ENCODE assay signal across 27 mouse cellular contexts in genomic region chr2:92856047-92856446, GRCm38 (mm10). TPM values are rescaled to one million over a fixed set of nuclear protein-coding genes. Genes with fewer than 3 reads are reported as not detected.
DNase-seq lines count a peak whose midpoint lies in the region; ATAC-seq and TF ChIP-seq lines count a peak whose summit lies in the region.
"Had no signal": no experiment of that assay in that cellular context is flagged by ENCODE, and none has a peak within 500 bp of the region (broad histone marks: within the 10 kb centered on the region; RNA-seq: fewer than 3 reads in every experiment).

No protein-coding gene starts in this region.

- no peak for ATAC-seq in lung, postnatal 0 days
- ATAC-seq: CD4-positive, CD25-positive, alpha-beta regulatory T cell, adult 4 months; forebrain, embryonic 14.5 days; forebrain, embryonic 16.5 days had no signal

- peak; percentile 7 for DNase-seq in heart, adult 11 months
- DNase-seq in heart, postnatal 4 days = no peak
- no peak for DNase-seq in lung, postnatal 0 days (ENCODE audit: low spot score)
- no peak for DNase-seq in lung, postnatal 25 days (ENCODE audit: low spot score)
- no peak for DNase-seq in CH12.LX (ENCODE audit: extremely low read depth)
- DNase-seq in kidney, adult 8-10 months = no peak
- DNase-seq: adrenal gland, adult 2 months; adrenal gland, postnatal 10 days; adrenal gland, postnatal 25 days; B cell, adult 2 months; cerebellum, adult 11 months; cerebellum, adult 18-20 months; cerebellum, adult 8-10 months; cerebellum, adult 9-11 months; cerebellum, postnatal 14 days; cerebellum, postnatal 36 days; embryo, embryonic 11 days had no signal

- no peak for TF ChIP-seq POLR2A in CH12.LX (IDR thresholded peaks at IDR 0.05; ENCODE audit: low read depth, low read length)

- 67% methylated on average over 12 of the region's 12 CpGs for WGBS in lung, postnatal 0 days

- no peak for TF ChIP-seq EP300 in lung, postnatal 0 days (IDR thresholded peaks at IDR 0.05)
- TF ChIP-seq EP300 in CH12.LX (IDR thresholded peaks at IDR 0.05; ENCODE audit: low read length) = no peak

- dilution Hi-C loops in CH12.LX (cut with MboI; ENCODE audit: extremely low pct_ligation_motif_present, extremely low pct_unique_long_range_greater_than_20kb, low sequenced_read_pairs) = no loop called here

- H3K9ac ChIP-seq in lung, postnatal 0 days (replicated peaks; ENCODE audit: low read depth) = no peak overlapping the region
- no peak overlapping the region for H3K9ac ChIP-seq in CH12.LX (ENCODE audit: insufficient read depth, low read depth)
- H3K9ac ChIP-seq: embryonic facial prominence, embryonic 13.5 days; embryonic facial prominence, embryonic 15.5 days; forebrain, embryonic 12.5 days had no signal

- 0 out of 2 replicates have a peak, but pooled peaks have one; percentile 4 for TF ChIP-seq CTCF in lung, postnatal 0 days (IDR thresholded peaks at IDR 0.05)
- TF ChIP-seq CTCF in CH12.LX (conservative IDR thresholded peaks at IDR 0.05 in 1 of 2, IDR thresholded peaks at IDR 0.05 in 1 of 2; ENCODE audit: low read depth in 2 of 2, low read length in 2 of 2) = no peak

- TF ChIP-seq RAD21 in CH12.LX (IDR thresholded peaks at IDR 0.05; ENCODE audit: low read depth, low read length) = no peak; the same call in 1 of the 2 replicates

- H3K79me2 ChIP-seq in CH12.LX (replicated peaks; ENCODE audit: control insufficient read depth, extremely low read depth, insufficient read depth, poor library complexity, severe bottlenecking) = no peaks in the 10 kb centered on the region

- H3K9me3 ChIP-seq in lung, postnatal 0 days (ENCODE audit: low read length) = no peaks in the 10 kb centered on the region
- peaks cover 9% of the 10 kb centered on the region for H3K9me3 ChIP-seq in CH12.LX (replicated peaks; ENCODE audit: low read length)
- H3K9me3 ChIP-seq: embryonic facial prominence, embryonic 13.5 days; embryonic facial prominence, embryonic 15.5 days; forebrain, embryonic 10.5 days; forebrain, embryonic 12.5 days had no signal

- H3K4me1 ChIP-seq in lung, postnatal 0 days (ENCODE audit: insufficient read depth, low read depth, low read length) = no peaks in the 10 kb centered on the region
- no peaks in the 10 kb centered on the region for H3K4me1 ChIP-seq in CH12.LX (ENCODE audit: control insufficient read depth in 1 of 2, insufficient read depth in 2 of 2)

- in situ Hi-C loops in CH12.LX (cut with MboI; ENCODE audit: low pct_ligation_motif_present, low pct_unique_long_range_greater_than_20kb, low sequenced_read_pairs) = no loop called here

- no peaks in the 10 kb centered on the region for H3K36me3 ChIP-seq in lung, postnatal 0 days (ENCODE audit: insufficient read depth, low read length)
- H3K36me3 ChIP-seq in CH12.LX (replicated peaks in 1 of 2; ENCODE audit: control insufficient read depth in 1 of 2, insufficient read depth in 1 of 2, low read length in 1 of 2) = no peaks in the 10 kb centered on the region
- H3K36me3 ChIP-seq: embryonic facial prominence, embryonic 13.5 days; embryonic facial prominence, embryonic 15.5 days; forebrain, embryonic 10.5 days; forebrain, embryonic 12.5 days had no signal

- no peak overlapping the region for H3K4me3 ChIP-seq in lung, postnatal 0 days (ENCODE audit: low read depth, low read length)
- H3K4me3 ChIP-seq in CH12.LX (replicated peaks in 1 of 3; ENCODE audit: low read depth in 2 of 3, low read length in 2 of 3, poor library complexity in 1 of 3) = no peak overlapping the region
- H3K4me3 ChIP-seq: embryonic facial prominence, embryonic 13.5 days; embryonic facial prominence, embryonic 15.5 days; erythroblast, embryonic 14.5 days; forebrain, embryonic 10.5 days; forebrain, embryonic 12.5 days had no signal

- no peak overlapping the region for H3K4me2 ChIP-seq in lung, postnatal 0 days (replicated peaks; ENCODE audit: low read depth, low read length)
- no peak overlapping the region for H3K4me2 ChIP-seq in CH12.LX (ENCODE audit: insufficient read depth, low read depth, poor library complexity, severe bottlenecking)
- H3K4me2 ChIP-seq: embryonic facial prominence, embryonic 13.5 days; embryonic facial prominence, embryonic 15.5 days; forebrain, embryonic 12.5 days had no signal

- H3K27ac ChIP-seq in lung, postnatal 0 days (ENCODE audit: low read length) = no peak overlapping the region
- H3K27ac ChIP-seq in CH12.LX (ENCODE audit: insufficient read depth, low read depth) = no peak overlapping the region
- H3K27ac ChIP-seq: embryonic facial prominence, embryonic 13.5 days; embryonic facial prominence, embryonic 15.5 days; forebrain, embryonic 10.5 days; forebrain, embryonic 12.5 days had no signal

- H3K27me3 ChIP-seq in lung, postnatal 0 days (replicated peaks; ENCODE audit: insufficient read depth, low read length) = no peaks in the 10 kb centered on the region
- H3K27me3 ChIP-seq in CH12.LX (replicated peaks) = peaks cover 80% of the 10 kb centered on the region
- H3K27me3 ChIP-seq: embryonic facial prominence, embryonic 13.5 days; embryonic facial prominence, embryonic 15.5 days; forebrain, embryonic 12.5 days had no signal

TF ChIP-seq in CH12.LX, 34 proteins besides CTCF, POLR2A, EP300 and RAD21:
- no peak for TF ChIP-seq SIN3A (IDR thresholded peaks at IDR 0.05; ENCODE audit: low read length)
- TF ChIP-seq USF2 (conservative IDR thresholded peaks at IDR 0.05; ENCODE audit: low read depth, low read length) = no peak
- TF ChIP-seq MAX (IDR thresholded peaks at IDR 0.05; ENCODE audit: low read length) = no peak
- no peak for TF ChIP-seq IRF4 (IDR thresholded peaks at IDR 0.05; ENCODE audit: low read depth, low read length)
- TF ChIP-seq JUN (IDR thresholded peaks at IDR 0.05; ENCODE audit: insufficient read depth, low read depth, low read length) = no peak
- peak; percentile 75 for TF ChIP-seq BHLHE40 (IDR thresholded peaks at IDR 0.05; ENCODE audit: low read depth, low read length)

RNA-seq across cellular contexts. Expression of gene Syt13, which starts 58.9 kb away (rescaled TPM):
- total RNA-seq in heart, postnatal 4 days (2021) = under 1 TPM; 0.17 to 0.41 TPM
- 0.24 and 0.32 TPM in 2 replicates for polyA plus RNA-seq in lung, postnatal 0 days (2015; fragmentation: Nextera tagmentation; extraction: Ambion mirVana)
- total RNA-seq in CH12.LX (2012; rRNA removed) (not detected in 2 replicates), CH12.LX (2014; rRNA removed) (not detected in 2 replicates)
- polyA plus RNA-seq in CH12.LX (2012; ENCODE audit: insufficient read length, low read depth) = not detected in 2 replicates
- total RNA-seq: common myeloid progenitor, adult 5-6 weeks; MEL had no signal
- polyA plus RNA-seq: CD4-positive, CD25-positive, alpha-beta regulatory T cell, adult 4 months; erythroblast, embryonic 14.5 days had no signal
